Mouse (Mus musculus): ENCODE measurements around the gene Bhlhb9. TPM values are rescaled to one million over a fixed set of nuclear protein-coding genes. Genes with fewer than 3 reads are reported as not detected.
A peak's percentile ranks its signal among the peaks of the same experiment; 100 is the strongest.

The Bhlhb9 gene
- polyA plus RNA-seq, 1 experiment from 2014 or later = 36.8 TPM

- no peaks in the 10 kb centered on the region for H3K4me1 ChIP-seq (replicated peaks; ENCODE audit: control insufficient read depth, insufficient read depth, low read length)
- H3K4me3 ChIP-seq (ENCODE audit: low read depth, low read length) = no peak overlapping the region
- ATAC-seq (replicated peaks; ENCODE audit: low FRiP score) (no peak), DNase-seq (ENCODE audit: low spot score) (no peak)
- no peak overlapping the region for H3K27ac ChIP-seq (ENCODE audit: low read depth, low read length)
- no peaks in the 10 kb centered on the region for H3K36me3 ChIP-seq (ENCODE audit: control insufficient read depth, insufficient read depth, low read length)
- 68% methylated on average over 1 of the region's 1 CpGs for WGBS
- no peaks in the 10 kb centered on the region for H3K27me3 ChIP-seq (replicated peaks; ENCODE audit: control insufficient read depth, insufficient read depth, low read length)
- H3K4me2 ChIP-seq = no peak overlapping the region
- H3K9ac ChIP-seq (ENCODE audit: low read depth, low read length) = no peak overlapping the region
- H3K9me3 ChIP-seq (ENCODE audit: control insufficient read depth, low read length) = no peaks in the 10 kb centered on the region
These were observed 79.3 kb downstream of the Bhlhb9 start for GRCm38 (mm10) chrX:135876679-135877078.

- Histone ChIP-seq H3K4me3 (ENCODE audit: low read depth, low read length) (no peak overlapping the region), H3K4me1 (replicated peaks; ENCODE audit: control insufficient read depth, insufficient read depth, low read length) (no peaks in the 10 kb centered on the region), H3K4me2 (no peak overlapping the region), H3K9me3 (ENCODE audit: control insufficient read depth, low read length) (no peaks in the 10 kb centered on the region), H3K27ac (ENCODE audit: low read depth, low read length) (no peak overlapping the region), H3K36me3 (ENCODE audit: control insufficient read depth, insufficient read depth, low read length) (no peaks in the 10 kb centered on the region), H3K27me3 (replicated peaks; ENCODE audit: control insufficient read depth, insufficient read depth, low read length) (no peaks in the 10 kb centered on the region), H3K9ac (ENCODE audit: low read depth, low read length) (no peak overlapping the region)
- DNase-seq (ENCODE audit: low spot score) (no peak), ATAC-seq (replicated peaks; ENCODE audit: low FRiP score) (no peak)
- whole genome bisulfite sequencing = 95% methylated on average over 1 of the region's 1 CpGs
These were observed 82.2 kb downstream of the Bhlhb9 start for GRCm38 (mm10) chrX:135879626-135880025.

DNA sequence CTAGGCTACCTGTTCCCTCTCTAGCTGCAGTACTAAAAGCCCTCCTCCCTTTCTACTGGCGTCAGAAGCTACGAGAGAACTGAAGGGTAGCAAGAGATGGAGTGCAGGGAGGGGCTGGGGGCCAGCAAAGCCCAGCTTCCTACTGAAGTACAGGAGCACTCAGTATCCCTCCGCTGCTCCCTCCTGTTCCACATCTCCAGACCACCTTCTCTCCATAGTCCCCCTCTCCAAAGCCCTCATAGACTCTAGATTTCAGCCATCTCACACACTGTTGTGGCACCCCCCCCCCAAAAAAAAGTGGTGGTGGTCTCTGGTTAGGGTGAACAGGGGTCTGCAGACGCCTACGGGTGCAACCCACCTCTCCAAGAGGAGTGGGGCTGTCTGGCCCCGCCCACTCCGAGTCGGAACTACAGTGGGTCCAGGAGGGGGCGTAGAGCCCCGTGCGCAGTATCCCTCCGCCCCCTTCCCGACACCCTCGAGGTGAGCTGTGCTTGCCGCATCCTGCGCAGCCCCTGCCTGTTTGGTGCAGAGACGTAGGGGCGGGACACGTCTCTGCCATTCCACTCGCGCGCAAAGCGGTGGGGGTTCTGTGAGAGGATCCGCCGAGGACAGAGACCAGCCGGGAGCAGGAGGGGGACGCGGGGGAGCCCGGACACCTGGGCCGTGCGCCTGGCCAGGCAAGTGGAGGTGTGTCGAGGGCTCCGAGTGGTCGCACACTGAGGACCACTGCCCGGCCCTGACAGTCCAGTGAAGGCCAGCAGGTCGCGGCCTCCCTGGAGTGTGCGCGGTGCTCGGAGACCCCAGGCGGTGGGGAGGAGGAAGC, 88.2 kb downstream of the Bhlhb9 start:
- H3K27ac ChIP-seq (ENCODE audit: low read depth, low read length) = peak overlapping the region; percentile 68
- H3K9me3 ChIP-seq (ENCODE audit: control insufficient read depth, low read length) = no peaks in the 10 kb centered on the region
- peak overlapping the region; percentile 73 for H3K4me3 ChIP-seq (ENCODE audit: low read depth, low read length)
- H3K4me2 ChIP-seq = peak overlapping the region; percentile 62
- ATAC-seq (replicated peaks; ENCODE audit: low FRiP score) (peak; percentile 95), DNase-seq (ENCODE audit: low spot score) (peak; percentile 77)
- 17% methylated on average over 35 of the region's 41 CpGs for WGBS
- H3K36me3 ChIP-seq (ENCODE audit: control insufficient read depth, insufficient read depth, low read length) = peaks cover 2% of the 10 kb centered on the region; the same call in 1 of the 2 replicates
- peak overlapping the region; percentile 79 for H3K9ac ChIP-seq (ENCODE audit: low read depth, low read length)
- no peaks in the 10 kb centered on the region for H3K27me3 ChIP-seq (replicated peaks; ENCODE audit: control insufficient read depth, insufficient read depth, low read length)
- H3K4me1 ChIP-seq (replicated peaks; ENCODE audit: control insufficient read depth, insufficient read depth, low read length) = no peaks in the 10 kb centered on the region

GRCm38 (mm10) chrX:135886234-135886585, 88.8 kb downstream of the Bhlhb9 start:
- no peaks in the 10 kb centered on the region for H3K27me3 ChIP-seq (replicated peaks; ENCODE audit: control insufficient read depth, insufficient read depth, low read length)
- DNase-seq (ENCODE audit: low spot score) = no peak
- H3K9me3 ChIP-seq (ENCODE audit: control insufficient read depth, low read length) = no peaks in the 10 kb centered on the region
- H3K4me3 ChIP-seq (ENCODE audit: low read depth, low read length) = peak overlapping the region; percentile 73
- WGBS = 17% methylated on average over 8 of the region's 11 CpGs
- H3K4me1 ChIP-seq (replicated peaks; ENCODE audit: control insufficient read depth, insufficient read depth, low read length) = no peaks in the 10 kb centered on the region
- ATAC-seq (replicated peaks; ENCODE audit: low FRiP score) = peak; percentile 64
- peak overlapping the region; percentile 79 for H3K9ac ChIP-seq (ENCODE audit: low read depth, low read length)
- H3K36me3 ChIP-seq (ENCODE audit: control insufficient read depth, insufficient read depth, low read length) = peaks cover 2% of the 10 kb centered on the region; the same call in 1 of the 2 replicates
- peak overlapping the region; percentile 68 for H3K27ac ChIP-seq (ENCODE audit: low read depth, low read length)
- peak overlapping the region; percentile 62 for H3K4me2 ChIP-seq

DNA sequence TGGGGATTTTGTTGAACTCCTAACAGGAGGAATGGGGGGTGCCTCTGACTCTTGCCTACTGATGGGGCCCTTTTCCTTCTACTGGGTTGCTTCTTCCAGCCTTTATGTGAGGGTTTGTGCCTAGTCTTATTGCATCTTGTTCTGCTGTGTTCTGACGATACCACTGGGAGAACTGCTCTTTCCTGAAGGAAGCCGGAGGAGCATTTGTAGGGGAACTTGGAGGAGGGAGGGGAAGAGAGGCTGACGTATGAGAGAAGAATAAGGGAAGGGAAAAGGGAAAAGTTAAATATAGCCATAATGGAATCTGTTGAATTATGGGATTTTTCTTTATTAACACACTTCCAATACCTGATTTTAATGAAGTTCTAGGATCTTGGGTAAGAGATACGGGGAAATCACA, 119.2 kb downstream of the Bhlhb9 start:
- no peaks in the 10 kb centered on the region for H3K4me1 ChIP-seq (replicated peaks; ENCODE audit: control insufficient read depth, insufficient read depth, low read length)
- DNase-seq (ENCODE audit: low spot score) (no peak), ATAC-seq (replicated peaks; ENCODE audit: low FRiP score) (no peak)
- no peak overlapping the region for H3K27ac ChIP-seq (ENCODE audit: low read depth, low read length)
- H3K9me3 ChIP-seq (ENCODE audit: control insufficient read depth, low read length) = no peaks in the 10 kb centered on the region
- H3K36me3 ChIP-seq (ENCODE audit: control insufficient read depth, insufficient read depth, low read length) = no peaks in the 10 kb centered on the region
- no peak overlapping the region for H3K4me2 ChIP-seq
- 86% methylated on average over 4 of the region's 4 CpGs for WGBS
- no peak overlapping the region for H3K4me3 ChIP-seq (ENCODE audit: low read depth, low read length)
- no peak overlapping the region for H3K9ac ChIP-seq (ENCODE audit: low read depth, low read length)
- H3K27me3 ChIP-seq (replicated peaks; ENCODE audit: control insufficient read depth, insufficient read depth, low read length) = no peaks in the 10 kb centered on the region

DNA sequence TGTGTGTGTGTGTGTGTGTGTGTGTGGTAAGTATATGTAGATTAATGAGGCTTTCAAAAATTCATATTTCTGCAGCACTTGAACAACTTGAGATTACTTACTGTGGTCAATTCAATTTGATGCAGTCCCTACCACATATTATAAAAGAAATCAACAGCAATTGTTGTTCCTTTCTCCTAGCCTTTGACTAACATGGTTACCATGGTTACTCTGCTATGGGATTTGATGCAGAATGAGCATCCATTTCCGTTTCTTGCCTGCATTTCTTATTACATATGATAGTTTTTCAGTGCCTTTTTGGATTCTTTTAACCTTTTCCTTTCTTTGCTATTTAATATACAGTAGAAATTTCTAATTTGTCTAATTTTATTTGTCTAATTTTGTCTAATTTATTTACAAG, 119.7 kb downstream of the Bhlhb9 start:
- DNase-seq (ENCODE audit: low spot score) (no peak), ATAC-seq (replicated peaks; ENCODE audit: low FRiP score) (no peak)
- Histone ChIP-seq H3K27me3 (replicated peaks; ENCODE audit: control insufficient read depth, insufficient read depth, low read length) (no peaks in the 10 kb centered on the region), H3K4me3 (ENCODE audit: low read depth, low read length) (no peak overlapping the region), H3K9me3 (ENCODE audit: control insufficient read depth, low read length) (no peaks in the 10 kb centered on the region), H3K36me3 (ENCODE audit: control insufficient read depth, insufficient read depth, low read length) (no peaks in the 10 kb centered on the region), H3K9ac (ENCODE audit: low read depth, low read length) (no peak overlapping the region), H3K4me1 (replicated peaks; ENCODE audit: control insufficient read depth, insufficient read depth, low read length) (no peaks in the 10 kb centered on the region), H3K27ac (ENCODE audit: low read depth, low read length) (no peak overlapping the region), H3K4me2 (no peak overlapping the region)
- WGBS = 77% methylated on average over 1 of the region's 1 CpGs

- ATAC-seq (replicated peaks; ENCODE audit: low FRiP score) (no peak), DNase-seq (ENCODE audit: low spot score) (no peak)
- 85% methylated on average over 7 of the region's 7 CpGs for WGBS
- H3K27ac ChIP-seq (ENCODE audit: low read depth, low read length) = no peak overlapping the region
- no peak overlapping the region for H3K4me2 ChIP-seq
- no peak overlapping the region for H3K9ac ChIP-seq (ENCODE audit: low read depth, low read length)
- no peaks in the 10 kb centered on the region for H3K4me1 ChIP-seq (replicated peaks; ENCODE audit: control insufficient read depth, insufficient read depth, low read length)
- H3K4me3 ChIP-seq (ENCODE audit: low read depth, low read length) = no peak overlapping the region
- no peaks in the 10 kb centered on the region for H3K9me3 ChIP-seq (ENCODE audit: control insufficient read depth, low read length)
- no peaks in the 10 kb centered on the region for H3K36me3 ChIP-seq (ENCODE audit: control insufficient read depth, insufficient read depth, low read length)
- no peaks in the 10 kb centered on the region for H3K27me3 ChIP-seq (replicated peaks; ENCODE audit: control insufficient read depth, insufficient read depth, low read length)
These were observed 124.8 kb downstream of the Bhlhb9 start for GRCm38 (mm10) chrX:135922162-135922561.

DNA sequence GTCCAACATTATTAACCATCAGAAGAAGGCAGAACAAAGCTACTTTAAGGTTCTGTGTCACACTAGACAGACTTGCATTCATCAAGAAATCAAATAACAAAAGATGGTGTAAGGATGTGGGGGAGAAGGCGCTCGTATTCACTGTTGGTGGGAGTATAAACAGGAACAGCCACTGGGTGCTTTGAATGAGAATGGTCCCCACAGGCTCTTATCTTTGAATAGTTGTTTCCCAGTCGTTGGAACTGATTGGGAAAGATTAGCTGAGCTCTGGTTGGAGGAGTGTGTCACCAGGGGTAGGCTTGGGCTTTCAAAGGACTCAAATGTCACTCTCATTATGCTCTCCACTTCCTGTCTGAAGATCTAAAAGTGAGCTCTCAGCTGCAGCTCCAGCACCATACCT, 128.5 kb downstream of the Bhlhb9 start:
- DNase-seq (ENCODE audit: low spot score) (no peak), ATAC-seq (replicated peaks; ENCODE audit: low FRiP score) (no peak)
- H3K36me3 ChIP-seq (ENCODE audit: control insufficient read depth, insufficient read depth, low read length) = no peaks in the 10 kb centered on the region
- H3K4me3 ChIP-seq (ENCODE audit: low read depth, low read length) = no peak overlapping the region
- H3K4me2 ChIP-seq = no peak overlapping the region
- H3K9ac ChIP-seq (ENCODE audit: low read depth, low read length) = no peak overlapping the region
- no peaks in the 10 kb centered on the region for H3K4me1 ChIP-seq (replicated peaks; ENCODE audit: control insufficient read depth, insufficient read depth, low read length)
- H3K27me3 ChIP-seq (replicated peaks; ENCODE audit: control insufficient read depth, insufficient read depth, low read length) = no peaks in the 10 kb centered on the region
- no peak overlapping the region for H3K27ac ChIP-seq (ENCODE audit: low read depth, low read length)
- no peaks in the 10 kb centered on the region for H3K9me3 ChIP-seq (ENCODE audit: control insufficient read depth, low read length)
- WGBS = 55% methylated on average over 3 of the region's 3 CpGs

GRCm38 (mm10) chrX:135928588-135928987, 131.2 kb downstream of the Bhlhb9 start:
- no peak overlapping the region for H3K27ac ChIP-seq (ENCODE audit: low read depth, low read length)
- DNase-seq (ENCODE audit: low spot score) (no peak), ATAC-seq (replicated peaks; ENCODE audit: low FRiP score) (no peak)
- H3K9me3 ChIP-seq (ENCODE audit: control insufficient read depth, low read length) = no peaks in the 10 kb centered on the region
- no peaks in the 10 kb centered on the region for H3K36me3 ChIP-seq (ENCODE audit: control insufficient read depth, insufficient read depth, low read length)
- H3K4me1 ChIP-seq (replicated peaks; ENCODE audit: control insufficient read depth, insufficient read depth, low read length) = no peaks in the 10 kb centered on the region
- no peaks in the 10 kb centered on the region for H3K27me3 ChIP-seq (replicated peaks; ENCODE audit: control insufficient read depth, insufficient read depth, low read length)
- no peak overlapping the region for H3K9ac ChIP-seq (ENCODE audit: low read depth, low read length)
- H3K4me2 ChIP-seq = no peak overlapping the region
- H3K4me3 ChIP-seq (ENCODE audit: low read depth, low read length) = no peak overlapping the region
